Mouse (Mus musculus) embryonic facial prominence, embryonic 12.5 days (tissue): ENCODE data around the gene Pde3a. TPM values are rescaled to one million over a fixed set of nuclear protein-coding genes. Genes with fewer than 3 reads are reported as not detected.

Experiments used
- ATAC-seq: fragments of 200-750 bp; cut with Nextera tagmentation; 2 replicates; pipeline ENCODE4 v1.8.0; 2017; ENCODE audit not compliant: insufficient number of reproducible peaks, insufficient read depth, low FRiP score, low TSS enrichment
- H3K27ac ChIP-seq: fragments of 300-500 bp; sonication (generic); 2 replicates; pipeline ENCODE4 v1.5.1; 2016; ENCODE audit warnings: mild to moderate bottlenecking
- H3K27me3 ChIP-seq: fragments of 300-500 bp; sonication (generic); 2 replicates; pipeline ENCODE4 v1.6.1; 2016; ENCODE audit warnings: mild to moderate bottlenecking, moderate library complexity
- H3K36me3 ChIP-seq: fragments of 300-500 bp; sonication (generic); 2 replicates; pipeline ENCODE4 v1.6.1; 2016; ENCODE audit warnings: mild to moderate bottlenecking
- H3K4me1 ChIP-seq: fragments of 300-500 bp; sonication (generic); 2 replicates; pipeline ENCODE4 v1.6.1; 2016
- H3K4me2 ChIP-seq: fragments of 300-500 bp; sonication (generic); replicated peaks from 2 replicates; pipeline ENCODE4 v1.6.1; 2016; ENCODE audit warnings: mild to moderate bottlenecking, moderate library complexity
- H3K4me3 ChIP-seq: fragments of 300-500 bp; sonication (generic); 2 replicates; pipeline ENCODE4 v1.5.1; 2016; ENCODE audit warnings: mild to moderate bottlenecking
- H3K9ac ChIP-seq: fragments of 300-500 bp; sonication (generic); 2 replicates; pipeline ENCODE4 v1.6.1; 2016; ENCODE audit warnings: mild to moderate bottlenecking, moderate library complexity
- H3K9me3 ChIP-seq: fragments of 300-500 bp; sonication (generic); 2 replicates; pipeline ENCODE4 v1.6.1; 2016; ENCODE audit warnings: mild to moderate bottlenecking, moderate library complexity
- WGBS: fragments of 180-500 bp; shearing (Covaris S2); methylation state at CpG from one replicate; pipeline ENCODE4 v1.1.7; 2016; 5-methylcytosine and 5-hydroxymethylcytosine counted together
- polyA plus RNA-seq: library from polyadenylated mRNA; unstranded; fragments of >200 nt; fragmentation: Nextera tagmentation; extraction: Ambion mirVana; gene quantifications from 2 replicates; pipeline ENCODE4 v1.2.1, GENCODE M21; 2016

The Pde3a gene
- polyA plus RNA-seq, 1 experiment from 2014 or later: 7.2 TPM

DNA sequence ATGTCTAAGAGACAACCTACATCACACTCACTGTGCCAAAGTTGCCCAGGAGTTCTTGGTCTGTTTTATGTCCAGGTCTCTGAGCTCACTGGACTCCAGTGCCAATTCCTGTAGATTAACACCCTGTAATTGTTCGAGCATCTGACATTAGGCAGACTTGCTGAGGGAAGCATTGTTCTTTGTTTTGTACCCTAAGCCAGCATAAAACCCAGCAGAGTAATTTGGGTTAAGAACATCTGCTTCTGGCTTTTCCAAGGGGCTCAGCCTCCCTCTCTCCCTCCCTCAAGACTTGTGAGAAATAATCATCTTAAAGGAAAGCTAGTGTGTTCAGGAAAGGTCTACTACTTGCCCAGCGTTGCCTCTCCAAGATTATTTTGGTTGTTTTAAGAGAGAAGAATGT lies 225.2 kb downstream of the Pde3a start:
- ATAC-seq: no peak
- no peak overlapping the region for H3K4me3 ChIP-seq

DNA sequence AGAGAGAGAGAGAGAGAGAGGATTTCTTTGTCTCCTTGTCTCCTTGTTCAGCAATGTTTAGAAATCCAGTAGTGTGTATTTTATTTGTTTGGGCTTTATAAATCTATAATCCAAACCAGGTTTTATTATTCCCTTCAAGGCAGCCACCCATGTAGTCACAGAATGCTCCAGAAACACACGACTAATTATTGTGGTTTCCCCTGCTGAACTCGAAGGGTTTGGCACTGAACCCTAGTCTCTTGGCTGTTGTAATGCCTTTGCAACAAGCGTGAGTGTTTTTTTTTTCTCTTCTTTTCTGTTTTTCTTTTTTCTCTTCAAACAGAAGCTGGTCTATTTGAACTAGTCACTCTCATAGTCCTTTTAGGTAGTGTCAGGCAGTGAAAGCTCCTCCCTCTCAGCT lies 225.6 kb downstream of the Pde3a start:
- H3K9me3 ChIP-seq: no peaks in the 10 kb centered on the region
- no peaks in the 10 kb centered on the region for H3K4me1 ChIP-seq
- no peak overlapping the region for H3K4me3 ChIP-seq
- WGBS: 34% methylated on average over 3 of the region's 3 CpGs
- ATAC-seq: no peak
- H3K36me3 ChIP-seq: no peaks in the 10 kb centered on the region
- H3K4me2 ChIP-seq: no peak overlapping the region
- H3K27ac ChIP-seq: no peak overlapping the region
- H3K27me3 ChIP-seq: no peaks in the 10 kb centered on the region
- H3K9ac ChIP-seq: no peak overlapping the region

More for the DNA sequence above, 225.2 kb downstream of the Pde3a start:
- no peaks in the 10 kb centered on the region for H3K27me3 ChIP-seq
- H3K4me1 ChIP-seq: no peaks in the 10 kb centered on the region
- no peak overlapping the region for H3K27ac ChIP-seq
- H3K4me2 ChIP-seq: no peak overlapping the region
- H3K36me3 ChIP-seq: no peaks in the 10 kb centered on the region
- H3K9ac ChIP-seq: no peak overlapping the region
- WGBS: 37% methylated on average over 2 of the region's 2 CpGs
- no peaks in the 10 kb centered on the region for H3K9me3 ChIP-seq

DNA sequence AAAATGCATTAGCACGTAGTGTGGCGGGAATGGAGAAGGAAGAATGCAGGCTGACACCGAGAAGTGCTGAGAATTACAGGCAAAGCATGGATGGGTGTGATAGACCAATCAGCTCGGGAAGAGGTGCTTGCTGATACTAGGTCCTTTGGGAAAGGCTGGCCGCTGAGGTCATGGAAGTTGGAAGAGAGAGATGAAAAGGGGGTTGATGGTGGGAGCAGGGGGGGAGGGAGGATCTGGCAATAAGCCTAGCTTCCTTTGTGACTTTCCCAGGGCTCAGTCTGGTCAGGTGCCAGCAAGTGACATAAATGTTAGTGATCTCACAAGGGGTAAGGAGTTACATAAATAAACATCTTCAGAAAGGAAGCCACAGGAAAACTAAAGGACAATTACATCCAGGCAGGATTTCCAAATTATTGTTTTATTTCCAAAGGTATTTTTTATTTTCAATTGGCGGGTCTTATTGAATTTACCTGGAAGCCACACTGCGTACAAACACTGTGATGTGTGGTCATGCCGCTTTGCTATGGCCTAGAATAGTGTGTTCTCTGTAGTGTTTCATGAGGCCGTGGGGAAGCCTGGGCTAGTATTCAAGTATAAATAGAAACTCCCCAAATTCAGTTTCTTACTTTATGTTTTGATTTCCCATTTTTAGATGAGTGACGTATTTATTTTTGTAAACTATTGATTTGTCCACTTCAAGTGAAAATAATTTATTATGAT lies 236.4 kb downstream of the Pde3a start:
- Histone ChIP-seq H3K9ac (no peak overlapping the region), H3K4me3 (no peak overlapping the region), H3K4me1 (no peaks in the 10 kb centered on the region), H3K27ac (no peak overlapping the region), H3K36me3 (no peaks in the 10 kb centered on the region), H3K4me2 (no peak overlapping the region), H3K9me3 (no peaks in the 10 kb centered on the region), H3K27me3 (no peaks in the 10 kb centered on the region)
- 61% methylated on average over 10 of the region's 10 CpGs for WGBS
- peak; percentile 67; the same call in 1 of the 2 replicates for ATAC-seq

DNA sequence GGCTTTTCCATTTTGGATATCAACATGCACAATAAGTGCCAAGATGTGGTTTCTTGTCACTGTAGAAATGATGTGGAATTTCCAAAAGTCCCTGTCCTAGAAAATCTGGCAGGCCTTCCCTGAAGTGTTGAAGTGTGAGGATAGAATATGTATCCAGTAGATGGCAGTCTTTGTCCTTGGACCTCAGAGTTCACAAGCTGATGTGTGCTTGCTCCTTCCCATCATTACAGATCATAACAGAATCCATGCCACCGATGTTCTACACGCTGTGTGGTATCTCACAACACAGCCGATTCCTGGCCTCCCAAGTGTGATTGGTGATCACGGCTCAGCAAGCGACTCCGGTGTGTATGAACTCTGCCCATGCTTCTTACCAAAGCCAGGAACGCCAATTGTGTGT lies 238.2 kb downstream of the Pde3a start:
- Histone ChIP-seq H3K4me3 (no peak overlapping the region), H3K9me3 (no peaks in the 10 kb centered on the region), H3K27ac (no peak overlapping the region), H3K9ac (no peak overlapping the region), H3K4me1 (no peaks in the 10 kb centered on the region), H3K36me3 (0 out of 2 replicates have a peak, but pooled peaks cover 4% of the 10 kb centered on the region), H3K4me2 (no peak overlapping the region), H3K27me3 (no peaks in the 10 kb centered on the region)
- no peak for ATAC-seq
- whole genome bisulfite sequencing: 59% methylated on average over 7 of the region's 7 CpGs

DNA sequence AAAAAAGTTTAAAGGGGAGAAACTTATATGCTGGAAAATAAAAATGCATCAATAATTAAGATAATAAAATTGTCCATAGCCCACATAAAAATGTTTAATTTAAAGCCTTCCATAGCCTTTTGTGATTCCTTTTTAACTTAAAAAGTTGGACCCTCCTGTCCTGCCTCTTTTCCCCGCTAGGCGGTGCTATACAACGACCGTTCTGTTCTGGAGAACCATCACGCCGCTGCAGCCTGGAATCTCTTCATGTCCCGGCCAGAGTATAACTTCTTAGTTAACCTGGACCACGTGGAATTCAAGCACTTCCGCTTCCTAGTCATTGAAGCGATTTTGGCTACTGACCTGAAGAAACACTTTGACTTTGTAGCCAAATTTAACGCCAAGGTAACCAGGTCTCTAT lies 239.6 kb downstream of the Pde3a start:
- Histone ChIP-seq H3K4me2 (no peak overlapping the region), H3K4me1 (no peaks in the 10 kb centered on the region), H3K27me3 (no peaks in the 10 kb centered on the region), H3K9me3 (no peaks in the 10 kb centered on the region), H3K36me3 (peaks cover 6% of the 10 kb centered on the region; the same call in 1 of the 2 replicates), H3K4me3 (no peak overlapping the region), H3K27ac (no peak overlapping the region), H3K9ac (no peak overlapping the region)
- 10% methylated on average over 11 of the region's 11 CpGs for WGBS
- ATAC-seq: no peak

DNA sequence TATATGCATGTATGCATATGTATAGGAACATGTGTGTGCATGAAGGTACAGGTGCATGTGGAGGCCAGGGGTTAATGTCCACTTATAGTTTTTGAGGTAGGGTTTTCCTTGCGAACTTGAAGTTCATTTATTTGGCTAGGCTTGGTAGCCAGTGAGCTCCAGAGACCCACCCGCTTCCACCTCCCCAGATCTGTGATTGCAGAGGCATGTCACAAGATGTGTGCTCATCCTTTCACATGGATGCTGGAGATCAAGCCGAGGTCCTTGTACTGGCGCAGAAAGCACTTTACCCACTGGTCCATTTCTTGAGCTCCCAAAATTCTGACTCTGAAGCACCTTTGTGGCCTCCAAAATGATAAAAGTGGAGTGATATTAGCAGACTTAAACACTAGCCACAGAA lies 245.8 kb downstream of the Pde3a start:
- no peak for ATAC-seq
- H3K27me3 ChIP-seq: no peaks in the 10 kb centered on the region
- no peak overlapping the region for H3K4me3 ChIP-seq
- WGBS: 80% methylated on average over 4 of the region's 4 CpGs
- H3K36me3 ChIP-seq: peaks cover 6% of the 10 kb centered on the region; the same call in 1 of the 2 replicates
- H3K9me3 ChIP-seq: no peaks in the 10 kb centered on the region
- no peak overlapping the region for H3K4me2 ChIP-seq
- no peak overlapping the region for H3K27ac ChIP-seq
- H3K9ac ChIP-seq: no peak overlapping the region
- peaks cover 6% of the 10 kb centered on the region; the same call in 1 of the 2 replicates for H3K4me1 ChIP-seq

DNA sequence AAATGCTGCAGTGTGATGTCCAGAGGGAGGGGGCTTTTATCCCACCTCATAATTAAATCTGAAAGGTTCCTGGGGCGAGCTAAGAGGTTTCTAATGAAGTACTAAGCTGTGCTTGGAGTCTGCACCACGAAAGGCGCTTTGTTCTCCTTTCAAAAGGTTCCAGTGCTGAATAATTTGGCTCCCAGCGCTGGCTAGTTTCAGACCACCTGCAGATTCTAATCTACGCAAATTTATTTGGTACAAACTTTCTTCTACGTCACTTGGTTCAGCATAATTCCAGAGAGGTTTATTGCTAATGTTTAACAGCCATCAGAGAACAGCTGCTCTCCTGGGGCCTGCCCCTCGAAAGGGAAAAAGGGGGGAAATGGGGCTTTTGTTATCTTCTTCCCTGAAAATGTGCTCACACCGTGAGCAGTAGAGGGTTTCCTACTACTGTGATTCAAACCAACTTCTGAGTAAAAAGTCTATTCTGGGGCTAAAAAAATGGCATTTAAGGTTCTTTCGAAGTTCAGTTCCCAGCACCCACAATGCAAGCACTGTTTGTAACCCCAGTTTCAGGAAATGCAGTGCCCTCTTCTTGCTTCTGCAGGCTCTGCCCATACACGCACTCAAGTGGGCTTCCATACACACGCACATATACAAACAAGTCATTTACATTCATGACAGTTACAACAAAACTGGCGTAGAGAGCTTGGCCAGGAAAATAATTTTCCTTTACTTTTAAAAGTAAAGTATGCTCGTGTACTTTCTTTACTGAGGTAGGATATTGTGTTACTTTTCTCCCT lies 246.8 kb downstream of the Pde3a start:
- 15% methylated on average over 13 of the region's 13 CpGs for WGBS

DNA sequence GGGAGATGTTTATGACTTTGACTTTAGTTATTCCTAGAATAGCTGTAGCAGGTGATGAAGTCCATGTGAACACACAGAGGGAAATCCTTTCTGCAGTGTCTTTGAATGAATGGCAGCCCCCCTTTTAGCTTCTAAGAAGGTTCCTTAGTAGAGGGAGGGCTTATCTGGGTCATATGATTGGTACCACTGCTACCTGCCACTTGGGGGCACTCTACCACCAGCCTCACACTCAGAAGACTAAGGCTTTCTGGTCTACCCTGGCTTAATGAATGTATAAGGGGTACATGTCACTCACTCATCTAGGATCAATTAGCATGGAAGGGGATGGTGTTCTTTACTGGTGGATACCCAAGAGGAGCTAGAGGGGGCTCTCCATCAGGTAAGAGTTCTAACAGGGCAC lies 250.4 kb downstream of the Pde3a start:
- no peaks in the 10 kb centered on the region for H3K36me3 ChIP-seq
- no peak overlapping the region for H3K4me2 ChIP-seq
- no peaks in the 10 kb centered on the region for H3K9me3 ChIP-seq

More for the DNA sequence above, 246.8 kb downstream of the Pde3a start:
- Histone ChIP-seq H3K36me3 (peaks cover 6% of the 10 kb centered on the region; the same call in 1 of the 2 replicates), H3K9ac (no peak overlapping the region), H3K4me1 (peaks cover 6% of the 10 kb centered on the region; the same call in 1 of the 2 replicates), H3K27ac (no peak overlapping the region), H3K27me3 (no peaks in the 10 kb centered on the region), H3K4me3 (no peak overlapping the region), H3K4me2 (no peak overlapping the region; the same call in 1 of the 2 replicates), H3K9me3 (no peaks in the 10 kb centered on the region)
- ATAC-seq: peak; percentile 70; the same call in 1 of the 2 replicates

DNA sequence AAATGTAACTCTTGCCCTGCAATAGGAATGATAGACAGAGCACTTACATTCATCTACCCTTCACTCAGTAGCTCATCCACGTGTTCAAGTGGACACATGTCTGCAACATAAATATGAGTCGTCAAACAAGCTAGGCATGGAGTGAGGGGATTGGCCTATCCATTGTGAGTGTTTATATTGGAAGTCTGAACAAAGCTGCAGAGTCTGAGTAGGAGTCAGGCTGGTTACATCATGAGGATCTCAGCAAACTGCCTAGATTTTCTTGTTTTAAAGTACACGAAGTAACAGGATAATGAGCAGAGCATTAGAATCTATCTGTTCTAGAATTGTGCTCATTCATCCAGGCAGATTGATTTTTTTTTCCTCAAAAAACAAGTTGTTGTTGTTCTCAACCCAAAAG lies 252.1 kb downstream of the Pde3a start:
- Histone ChIP-seq H3K4me1 (no peaks in the 10 kb centered on the region), H3K36me3 (no peaks in the 10 kb centered on the region), H3K4me3 (no peak overlapping the region), H3K9me3 (no peaks in the 10 kb centered on the region), H3K27me3 (no peaks in the 10 kb centered on the region), H3K27ac (no peak overlapping the region), H3K9ac (no peak overlapping the region), H3K4me2 (no peak overlapping the region)
- WGBS: 80% methylated on average over 3 of the region's 3 CpGs
- no peak for ATAC-seq

More for the DNA sequence above, 250.4 kb downstream of the Pde3a start:
- Histone ChIP-seq H3K9ac (no peak overlapping the region), H3K27ac (no peak overlapping the region), H3K4me1 (peaks cover 6% of the 10 kb centered on the region; the same call in 1 of the 2 replicates), H3K27me3 (no peaks in the 10 kb centered on the region), H3K4me3 (no peak overlapping the region)
- no peak for ATAC-seq

DNA sequence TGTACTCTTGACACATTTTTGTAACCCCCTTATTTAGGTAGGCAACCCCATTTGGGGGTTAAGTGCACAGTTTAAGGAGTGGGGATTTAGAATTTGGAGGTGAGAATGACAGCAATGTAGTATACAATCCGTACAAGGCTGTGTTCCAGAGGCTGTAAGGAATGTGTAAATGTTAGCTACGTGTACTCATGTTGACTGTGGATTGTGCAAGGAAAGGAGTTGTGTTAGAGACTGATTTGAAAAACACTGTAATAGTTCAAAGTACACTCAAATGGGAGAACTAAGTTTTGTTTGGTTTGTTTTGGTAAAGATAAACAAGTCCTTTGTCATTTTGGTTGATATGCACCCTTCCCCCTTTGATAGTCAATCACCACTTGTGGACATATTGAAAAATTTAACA lies 273.5 kb downstream of the Pde3a start:
- ATAC-seq: no peak
- 79% methylated on average over 2 of the region's 2 CpGs for WGBS
- H3K4me1 ChIP-seq: no peaks in the 10 kb centered on the region
- H3K27me3 ChIP-seq: no peaks in the 10 kb centered on the region
- no peak overlapping the region for H3K4me3 ChIP-seq
- H3K9me3 ChIP-seq: no peaks in the 10 kb centered on the region
- H3K4me2 ChIP-seq: no peak overlapping the region
- H3K36me3 ChIP-seq: no peaks in the 10 kb centered on the region
- H3K9ac ChIP-seq: no peak overlapping the region
- H3K27ac ChIP-seq: no peak overlapping the region

DNA sequence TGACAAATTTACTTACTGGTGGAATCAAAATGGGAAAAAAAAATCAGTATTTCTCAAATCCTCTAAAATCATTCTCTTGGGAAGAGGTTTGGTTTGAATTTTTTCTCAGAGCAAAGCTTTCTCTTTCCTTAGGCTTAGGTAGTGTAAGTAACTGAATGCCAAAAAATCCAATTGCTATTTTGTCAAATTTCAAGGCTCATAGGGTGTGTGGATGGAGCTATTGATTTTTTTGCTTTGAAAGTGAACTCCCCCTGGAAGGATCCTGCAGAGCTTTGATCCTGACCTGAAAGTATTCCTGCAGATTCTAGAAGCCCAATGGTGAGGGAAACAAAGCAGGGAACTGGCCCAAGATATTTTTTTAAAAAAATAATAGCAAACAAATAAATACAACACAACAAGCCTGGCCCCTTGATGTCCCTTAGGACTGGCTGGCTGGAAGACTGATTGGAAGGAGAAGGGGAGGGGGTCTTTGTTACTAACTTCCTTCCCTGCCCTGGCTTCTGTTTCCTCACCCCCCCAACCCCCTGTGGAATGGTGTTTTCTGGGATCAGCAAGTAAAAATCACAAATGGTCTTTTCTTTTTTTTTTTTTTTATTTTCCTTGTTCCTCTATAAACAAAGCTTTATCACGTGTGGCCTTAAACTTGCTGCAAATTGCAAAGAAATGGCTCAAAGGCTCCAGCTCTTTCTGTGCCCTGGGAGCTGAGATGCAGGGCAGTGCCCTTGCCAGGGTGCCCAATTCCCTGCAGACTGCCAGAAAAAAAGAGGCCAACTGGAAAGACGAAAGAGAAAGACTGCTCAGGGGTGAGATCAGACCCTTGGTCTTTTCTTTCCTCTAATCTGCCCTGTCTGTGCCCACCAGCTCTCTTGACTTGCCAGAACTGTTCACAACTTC lies 274.9 kb downstream of the Pde3a start, which contains the start of gene Slco1c1:
Gene Slco1c1 (plus strand): TSS at position 622 of the 894 bp plus-strand sequence.
- no peaks in the 10 kb centered on the region for H3K4me1 ChIP-seq
- ATAC-seq: no peak
- no peak within 1 kb of the TSS for H3K4me3 ChIP-seq
- no peaks in the 10 kb centered on the region for H3K9me3 ChIP-seq
- 46% methylated on average over 2 of the region's 2 CpGs for WGBS
- H3K4me2 ChIP-seq: no peak within 1 kb of the TSS
- H3K36me3 ChIP-seq: no peaks in the 10 kb centered on the region
- H3K27me3 ChIP-seq: no peaks in the 10 kb centered on the region
- no peak within 1 kb of the TSS for H3K9ac ChIP-seq
- H3K27ac ChIP-seq: no peak within 1 kb of the TSS
